Mouse (Mus musculus) heart, postnatal 0 days (tissue): Measurements from ENCODE around the gene Ppp1r36. TPM values are rescaled to one million over a fixed set of nuclear protein-coding genes. Genes with fewer than 3 reads are reported as not detected.
A peak's percentile ranks its signal among the peaks of the same experiment; 100 is the strongest.

Experiments
- ATAC-seq: fragments of 200-750 bp; cut with Nextera tagmentation; 2 replicates; pipeline ENCODE4 v1.8.0; 2017; ENCODE audit warnings: low read depth, moderate number of reproducible peaks, moderate library complexity; ENCODE audit not compliant: insufficient read depth
- DNase-seq: peaks from one replicate; pipeline ENCODE4 v3.0.0-alpha.2; 2016; ENCODE audit warnings: low spot score
- H3K27ac ChIP-seq: fragments of 300-500 bp; sonication (generic); 2 replicates; pipeline ENCODE4 v1.5.1; 2014; ENCODE audit warnings: low read depth, mild to moderate bottlenecking
- H3K27me3 ChIP-seq: fragments of 300-500 bp; sonication (generic); 2 replicates; pipeline ENCODE4 v1.6.1; 2014; ENCODE audit warnings: low read length, mixed read lengths; ENCODE audit not compliant: control insufficient read depth, insufficient read depth
- H3K36me3 ChIP-seq: fragments of 300-500 bp; sonication (generic); replicated peaks from 2 replicates; pipeline ENCODE4 v1.6.1; 2014; ENCODE audit warnings: low read length, mixed read lengths; ENCODE audit not compliant: control insufficient read depth, insufficient read depth
- H3K4me1 ChIP-seq: fragments of 300-500 bp; sonication (generic); 2 replicates; pipeline ENCODE4 v1.6.1; 2014; ENCODE audit warnings: antibody characterized with exemption; ENCODE audit not compliant: control insufficient read depth, insufficient read depth
- H3K4me2 ChIP-seq: fragments of 300-500 bp; sonication (generic); 2 replicates; pipeline ENCODE4 v1.6.1; 2014; ENCODE audit warnings: low read depth, mild to moderate bottlenecking, low read length, moderate library complexity
- H3K4me3 ChIP-seq: fragments of 300-500 bp; sonication (generic); 2 replicates; pipeline ENCODE4 v1.5.1; 2014; ENCODE audit warnings: low read depth, low read length
- H3K9ac ChIP-seq: fragments of 300-500 bp; sonication (generic); replicated peaks from 2 replicates; pipeline ENCODE4 v1.6.1; 2014; ENCODE audit warnings: low read depth, low read length, mixed read lengths
- H3K9me3 ChIP-seq: fragments of 300-500 bp; sonication (generic); replicated peaks from 2 replicates; pipeline ENCODE4 v1.6.1; 2016; ENCODE audit warnings: low read length; ENCODE audit not compliant: control insufficient read depth
- CTCF ChIP-seq: IDR thresholded peaks from 2 replicates; pipeline ENCODE4 v1.5.1; 2016; ENCODE audit warnings: antibody characterized with exemption, control low read depth, low read depth
- EP300 ChIP-seq: IDR thresholded peaks from 2 replicates; pipeline ENCODE4 v1.6.1; 2016; ENCODE audit warnings: antibody characterized with exemption, low read depth
- WGBS: fragments of 180-500 bp; shearing (Covaris S2); extraction: QIAGEN DNeasy Blood & Tissue Kit; methylation state at CpG from one replicate; pipeline ENCODE4 v1.1.7; 2014; 5-methylcytosine and 5-hydroxymethylcytosine counted together
- polyA plus RNA-seq: library from polyadenylated mRNA; unstranded; fragments of >200 nt; fragmentation: Nextera tagmentation; extraction: Ambion mirVana; gene quantifications from 2 replicates; pipeline ENCODE4 v1.2.1, GENCODE M21; 2015
- total RNA-seq: library from RNA; depleted of rRNA; stranded (reverse); fragments of >200 nt; gene quantifications from 2 replicates; pipeline ENCODE4 v1.2.3, GENCODE M21; 2014; ENCODE audit warnings: low replicate concordance

The Ppp1r36 gene
- total and polyA plus RNA-seq, 2 experiments from 2014 or later = 1.7 TPM; not detected in 1

DNA sequence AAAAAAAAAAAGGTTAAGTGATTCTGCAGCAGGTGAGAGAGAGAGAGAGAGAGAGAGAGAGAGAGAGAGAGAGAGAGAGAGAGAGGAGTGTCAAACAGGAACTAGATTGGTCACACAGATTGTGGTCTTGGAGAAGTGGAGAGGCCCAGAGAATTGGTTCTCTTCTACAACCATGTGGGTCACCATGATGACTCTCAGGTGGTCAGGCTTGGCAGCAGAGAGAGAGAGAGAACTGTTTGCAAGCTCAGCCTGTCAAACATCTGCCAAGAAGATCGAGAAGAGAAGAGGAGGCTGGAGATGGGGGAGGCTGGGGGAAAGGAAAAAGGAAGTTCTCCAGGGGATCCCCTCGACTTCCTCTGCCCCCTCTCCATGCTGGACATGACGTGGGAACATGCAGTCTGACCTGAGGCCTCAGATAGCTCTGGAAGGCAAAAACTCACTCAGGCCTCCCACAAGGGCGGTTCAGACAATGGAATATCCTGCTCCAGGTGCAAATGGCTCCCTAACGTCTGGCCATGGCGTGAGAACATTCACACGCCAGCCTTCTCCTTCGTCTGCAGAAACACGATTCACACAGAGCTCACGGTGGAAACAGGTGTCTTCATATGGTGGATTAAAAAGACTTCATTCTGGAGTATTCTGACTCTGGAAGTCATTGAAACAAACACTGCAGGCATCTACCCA, 56.4 kb downstream of the Ppp1r36 start:
- 0 out of 2 replicates have a peak overlapping the region, but pooled peaks have one; percentile 11 for H3K27ac ChIP-seq
- H3K36me3 ChIP-seq = no peaks in the 10 kb centered on the region
- no peak overlapping the region for H3K4me3 ChIP-seq
- H3K4me1 ChIP-seq = 0 out of 2 replicates have a peak, but pooled peaks cover 2% of the 10 kb centered on the region
- DNase-seq = no peak
- no peak for TF ChIP-seq CTCF
- TF ChIP-seq EP300 = no peak
- H3K4me2 ChIP-seq = no peak overlapping the region
- no peak for ATAC-seq
- no peak overlapping the region for H3K9ac ChIP-seq
- no peaks in the 10 kb centered on the region for H3K9me3 ChIP-seq
- no peaks in the 10 kb centered on the region for H3K27me3 ChIP-seq
- 57% methylated on average over 10 of the region's 10 CpGs for WGBS

- no peaks in the 10 kb centered on the region for H3K9me3 ChIP-seq
- no peak overlapping the region for H3K4me2 ChIP-seq
- H3K27me3 ChIP-seq = no peaks in the 10 kb centered on the region
- WGBS = 82% methylated on average over 8 of the region's 8 CpGs
- 0 out of 2 replicates have a peak overlapping the region, but pooled peaks have one; percentile 11 for H3K27ac ChIP-seq
- H3K9ac ChIP-seq = no peak overlapping the region
- ATAC-seq (no peak), DNase-seq (no peak)
- peaks cover 7% of the 10 kb centered on the region; the same call in 1 of the 2 replicates for H3K4me1 ChIP-seq
- H3K4me3 ChIP-seq = no peak overlapping the region
- TF ChIP-seq EP300 (no peak), CTCF (no peak)
- H3K36me3 ChIP-seq = no peaks in the 10 kb centered on the region
Measured at GRCm38 (mm10) chr12:76474246-76474583, 56.9 kb downstream of the Ppp1r36 start.

DNA sequence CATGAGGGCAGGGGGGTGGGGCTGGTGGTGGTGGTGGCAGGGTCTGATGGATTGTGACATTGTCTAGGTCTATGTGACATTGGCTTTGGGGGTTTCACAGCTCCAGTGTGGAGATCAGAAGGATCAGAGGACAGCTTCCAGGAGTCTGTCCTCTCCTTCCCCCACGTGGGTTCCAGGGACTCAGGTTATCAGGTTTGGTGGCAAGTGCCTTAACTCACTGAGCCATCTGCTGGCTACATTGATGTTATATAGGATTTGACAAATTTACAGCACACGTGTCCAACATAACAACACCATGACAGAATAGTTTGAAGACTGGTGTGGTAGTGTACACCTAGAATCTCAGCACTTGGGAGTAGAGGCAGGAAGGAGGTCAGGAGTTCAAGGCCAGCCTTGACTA, 57.5 kb downstream of the Ppp1r36 start:
- H3K36me3 ChIP-seq = no peaks in the 10 kb centered on the region
- H3K9me3 ChIP-seq = no peaks in the 10 kb centered on the region
- no peak overlapping the region for H3K27ac ChIP-seq
- no peak for ATAC-seq
- no peak overlapping the region for H3K4me2 ChIP-seq
- H3K4me3 ChIP-seq = no peak overlapping the region
- no peak for TF ChIP-seq CTCF
- no peak for TF ChIP-seq EP300
- peaks cover 13% of the 10 kb centered on the region; the same call in 1 of the 2 replicates for H3K4me1 ChIP-seq
- no peaks in the 10 kb centered on the region for H3K27me3 ChIP-seq
- H3K9ac ChIP-seq = no peak overlapping the region
- WGBS = 50% methylated on average over 2 of the region's 2 CpGs
- DNase-seq = no peak

- Histone ChIP-seq H3K9me3 (0 out of 2 replicates have a peak, but pooled peaks cover 3% of the 10 kb centered on the region), H3K4me2 (no peak overlapping the region), H3K4me1 (peaks cover 14% of the 10 kb centered on the region; the same call in 1 of the 2 replicates), H3K4me3 (no peak overlapping the region), H3K9ac (no peak overlapping the region), H3K27ac (no peak overlapping the region), H3K36me3 (no peaks in the 10 kb centered on the region), H3K27me3 (no peaks in the 10 kb centered on the region)
- DNase-seq (no peak), ATAC-seq (no peak)
- 88% methylated on average over 1 of the region's 1 CpGs for WGBS
- TF ChIP-seq EP300 = no peak
- no peak for TF ChIP-seq CTCF
Measured at GRCm38 (mm10) chr12:76476146-76476545, 58.8 kb downstream of the Ppp1r36 start.

DNA sequence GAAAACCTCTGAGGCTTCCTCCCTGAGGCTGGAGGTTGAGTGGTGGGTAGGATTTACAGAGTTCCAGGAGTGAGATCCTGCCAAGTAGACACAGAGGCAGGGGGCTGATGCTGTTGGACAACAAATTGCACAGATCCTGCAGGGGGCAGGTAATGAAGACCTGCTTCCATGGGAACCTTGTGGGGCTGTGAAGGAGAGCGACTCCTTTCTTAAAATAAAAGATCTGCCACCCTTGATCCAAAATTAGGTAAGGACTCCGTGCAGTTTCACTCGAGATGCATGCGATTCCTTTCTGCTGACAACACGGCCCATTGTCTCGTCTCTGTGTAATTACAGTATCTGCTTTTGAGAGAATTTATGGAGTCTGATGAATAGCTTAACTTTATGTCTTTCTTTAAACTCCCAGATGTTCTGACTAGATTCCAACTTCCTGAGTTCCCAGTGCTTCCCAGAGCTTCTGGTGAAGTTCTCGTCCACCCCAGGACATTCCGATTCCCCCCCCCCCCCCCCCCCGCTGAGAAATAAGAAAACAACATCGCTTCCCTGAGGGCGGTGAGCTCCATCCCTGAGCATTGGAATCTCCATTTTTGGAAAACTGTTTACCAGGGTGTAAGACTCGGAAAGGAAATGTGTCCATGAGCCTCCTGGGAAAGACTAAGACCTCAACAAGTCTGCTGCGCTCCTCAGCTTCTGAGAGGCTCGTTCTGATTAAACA, 61.1 kb downstream of the Ppp1r36 start:
- no peak; the same call in 1 of the 2 replicates for ATAC-seq
- Histone ChIP-seq H3K27me3 (no peaks in the 10 kb centered on the region), H3K9ac (peak overlapping the region; percentile 34), H3K4me2 (peak overlapping the region; percentile 52), H3K4me3 (peak overlapping the region; percentile 19; the same call in 1 of the 2 replicates), H3K9me3 (0 out of 2 replicates have a peak, but pooled peaks cover 4% of the 10 kb centered on the region), H3K27ac (peak overlapping the region; percentile 74), H3K4me1 (peaks cover 14% of the 10 kb centered on the region; the same call in 1 of the 2 replicates), H3K36me3 (no peaks in the 10 kb centered on the region)
- 16% methylated on average over 13 of the region's 14 CpGs for WGBS
- DNase-seq = no peak
- TF ChIP-seq CTCF (no peak), EP300 (0 out of 2 replicates have a peak, but pooled peaks have one; percentile 18)
